37 mouse cellular contexts compared by ENCODE assay signal in genomic region chr13:31635546-31635945, GRCm38 (mm10). TPM values are rescaled to one million over a fixed set of nuclear protein-coding genes. Genes with fewer than 3 reads are reported as not detected.
"Had no signal": no experiment of that assay in that cellular context is flagged by ENCODE, and none has a peak within 500 bp of the region (broad histone marks: within the 10 kb centered on the region; RNA-seq: fewer than 3 reads in every experiment).

No protein-coding gene starts in this region.

- H3K4me1 ChIP-seq: heart, embryonic 13.5 days; heart, embryonic 15.5 days; hindbrain, embryonic 12.5 days; hindbrain, embryonic 13.5 days; hindbrain, embryonic 15.5 days; kidney, embryonic 15.5 days had no signal

- H3K4me2 ChIP-seq: heart, embryonic 11.5 days; heart, embryonic 13.5 days; heart, embryonic 15.5 days; hindbrain, embryonic 12.5 days; hindbrain, embryonic 13.5 days; hindbrain, embryonic 14.5 days; hindbrain, embryonic 15.5 days; intestine, embryonic 15.5 days; kidney, embryonic 15.5 days had no signal

- H3K27ac ChIP-seq: heart, embryonic 10.5 days; heart, embryonic 13.5 days; heart, embryonic 15.5 days; hindbrain, embryonic 10.5 days; hindbrain, embryonic 12.5 days; hindbrain, embryonic 13.5 days; hindbrain, embryonic 14.5 days; hindbrain, embryonic 15.5 days; hindbrain, postnatal 0 days; intestine, embryonic 15.5 days; kidney, embryonic 15.5 days; kidney, postnatal 0 days; layer of hippocampus, adult 2 months had no signal

- ATAC-seq: hindbrain, embryonic 16.5 days; hindbrain, postnatal 0 days; inflammation-experienced regulatory T-cells, adult 6 months; intestine, embryonic 15.5 days; intestine, embryonic 16.5 days; intestine, postnatal 0 days had no signal

- H3K9me3 ChIP-seq: heart, embryonic 10.5 days; heart, embryonic 13.5 days; heart, embryonic 15.5 days; hindbrain, embryonic 10.5 days; hindbrain, embryonic 12.5 days; hindbrain, embryonic 13.5 days; hindbrain, embryonic 15.5 days; intestine, embryonic 15.5 days; kidney, embryonic 15.5 days had no signal

- H3K4me3 ChIP-seq: heart, embryonic 10.5 days; heart, embryonic 13.5 days; heart, embryonic 15.5 days; hindbrain, embryonic 10.5 days; hindbrain, embryonic 12.5 days; hindbrain, embryonic 13.5 days; hindbrain, embryonic 15.5 days; intestine, embryonic 15.5 days; kidney, embryonic 15.5 days; layer of hippocampus, adult 2 months had no signal

- H3K9ac ChIP-seq: heart, embryonic 13.5 days; heart, embryonic 15.5 days; hindbrain, embryonic 12.5 days; hindbrain, embryonic 13.5 days; hindbrain, embryonic 14.5 days; hindbrain, embryonic 15.5 days; intestine, embryonic 15.5 days; kidney, embryonic 15.5 days had no signal

- H3K36me3 ChIP-seq: heart, embryonic 10.5 days; heart, embryonic 13.5 days; heart, embryonic 15.5 days; hindbrain, embryonic 10.5 days; hindbrain, embryonic 12.5 days; hindbrain, embryonic 13.5 days; hindbrain, embryonic 15.5 days; intestine, embryonic 15.5 days; kidney, embryonic 15.5 days had no signal

- DNase-seq: heart, postnatal 10 days; heart, postnatal 14 days; heart, postnatal 36 days; heart, postnatal 4 days; kidney, adult 11 months; kidney, adult 18-20 months; kidney, adult 2 months; kidney, adult 8-10 months; kidney, adult 9 months; kidney, postnatal 10 days; kidney, postnatal 14 days; kidney, postnatal 25 days; kidney, postnatal 36 days; kidney, postnatal 4 days; layer of hippocampus, adult 9-11 months; layer of hippocampus, postnatal 36 days had no signal

RNA-seq across cellular contexts. Expression of gene Foxf2, which starts 9.9 kb away (rescaled TPM):
- total RNA-seq: heart, postnatal 4 days; hematopoietic stem cell, adult 5-6 weeks had no signal
- polyA plus RNA-seq: heart, postnatal 0 days; inflammation-experienced regulatory T-cells, adult 6 months; kidney, adult 2 months; kidney, embryonic 14.5 days; kidney, postnatal 0 days had no signal
